Comparison of ENCODE assay signal across 16 mouse cellular contexts in the genomic region with DNA sequence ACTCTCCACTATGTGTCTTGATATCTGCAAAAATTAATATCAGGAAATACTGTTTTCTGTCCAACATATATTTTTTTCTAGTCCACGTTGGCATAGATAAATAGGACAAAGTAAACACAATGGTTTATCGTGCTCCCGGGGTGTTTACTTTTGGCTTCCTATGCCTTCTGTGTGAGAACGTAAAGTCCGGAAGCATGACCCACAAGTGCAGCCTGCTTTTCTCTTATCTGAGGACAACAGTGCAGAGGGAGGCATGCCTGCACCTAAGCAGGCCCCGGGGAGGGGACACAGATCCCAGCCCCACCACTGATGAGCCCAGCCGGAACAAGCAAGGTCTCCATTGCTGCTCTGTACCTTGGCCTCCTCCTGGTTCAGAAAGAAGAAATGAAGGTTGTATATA. TPM values are rescaled to one million over a fixed set of nuclear protein-coding genes. Genes with fewer than 3 reads are reported as not detected.
DNase-seq lines count a peak whose midpoint lies in the region; ATAC-seq and TF ChIP-seq lines count a peak whose summit lies in the region.
"Had no signal": no experiment of that assay in that cellular context is flagged by ENCODE, and none has a peak within 500 bp of the region (broad histone marks: within the 10 kb centered on the region; RNA-seq: fewer than 3 reads in every experiment).

No protein-coding gene starts in this region.

- no peaks in the 10 kb centered on the region for H3K9me3 ChIP-seq in lung, embryonic 14.5 days (ENCODE audit: low read depth, low read length)
- H3K9me3 ChIP-seq in stomach, embryonic 14.5 days (ENCODE audit: control insufficient read depth, low read depth, low read length), result no peaks in the 10 kb centered on the region; the same call in 1 of the 2 replicates
- no peaks in the 10 kb centered on the region for H3K9me3 ChIP-seq in forebrain, embryonic 10.5 days
- peaks cover 10% of the 10 kb centered on the region; the same call in 1 of the 2 replicates for H3K9me3 ChIP-seq in hindbrain, embryonic 14.5 days (ENCODE audit: control insufficient read depth, low read length)
- no peaks in the 10 kb centered on the region for H3K9me3 ChIP-seq in hindbrain, embryonic 13.5 days
- H3K9me3 ChIP-seq: limb, embryonic 10.5 days had no signal

- ATAC-seq in common myeloid progenitor, adult 5-6 weeks (replicated peaks; ENCODE audit: low read depth, poor library complexity, severe bottlenecking), result peak; percentile 47; the same call in 1 of the 2 replicates
- ATAC-seq in lung, embryonic 14.5 days (ENCODE audit: insufficient read depth), result peak; percentile 73; the same call in 1 of the 2 replicates
- ATAC-seq in stomach, embryonic 14.5 days (ENCODE audit: insufficient number of reproducible peaks, insufficient read depth, low FRiP score, low read depth), result 0 out of 2 replicates have a peak, but pooled peaks have one; percentile 37
- ATAC-seq in hindbrain, embryonic 14.5 days (ENCODE audit: low FRiP score), result no peak
- no peak for ATAC-seq in hindbrain, embryonic 13.5 days (ENCODE audit: low FRiP score)
- ATAC-seq: hindbrain, postnatal 0 days had no signal

- H3K79me2 ChIP-seq in heart, adult 2 months (replicated peaks; ENCODE audit: control insufficient read depth, insufficient read depth, low read length), result no peaks in the 10 kb centered on the region

- H3K9ac ChIP-seq in heart, adult 2 months (ENCODE audit: low read depth, low read length), result no peak overlapping the region
- no peak overlapping the region for H3K9ac ChIP-seq in lung, embryonic 14.5 days
- H3K9ac ChIP-seq in stomach, embryonic 14.5 days (replicated peaks; ENCODE audit: low read depth, low read length), result no peak overlapping the region
- H3K9ac ChIP-seq in hindbrain, embryonic 14.5 days, result no peak overlapping the region
- H3K9ac ChIP-seq in hindbrain, embryonic 13.5 days, result no peak overlapping the region

- DNase-seq in heart, adult 2 months, result no peak
- DNase-seq in heart, postnatal 25 days (ENCODE audit: low spot score), result no peak
- peak; percentile 62 for DNase-seq in lung, embryonic 14.5 days
- DNase-seq in forebrain, embryonic 10.5 days (ENCODE audit: extremely low spot score, low spot score), result no peak
- no peak for DNase-seq in hindbrain, embryonic 14.5 days (ENCODE audit: low spot score)
- DNase-seq: adrenal gland, postnatal 25 days; cerebellum, adult 11 months; embryo, embryonic 11 days; right cerebral cortex, postnatal 4 days had no signal

- H3K4me2 ChIP-seq in lung, embryonic 14.5 days, result no peak overlapping the region
- H3K4me2 ChIP-seq in stomach, embryonic 14.5 days (replicated peaks; ENCODE audit: low read depth, low read length), result no peak overlapping the region
- H3K4me2 ChIP-seq in hindbrain, embryonic 14.5 days (replicated peaks), result no peak overlapping the region
- H3K4me2 ChIP-seq in hindbrain, embryonic 13.5 days, result no peak overlapping the region
- H3K4me2 ChIP-seq: midbrain, embryonic 11.5 days had no signal

- peak overlapping the region; percentile 53 for H3K27ac ChIP-seq in heart, adult 2 months
- peak overlapping the region; percentile 3; the same call in 1 of the 2 replicates for H3K27ac ChIP-seq in lung, embryonic 14.5 days (ENCODE audit: low read depth)
- H3K27ac ChIP-seq in stomach, embryonic 14.5 days (ENCODE audit: low read length), result peak overlapping the region; percentile 10; the same call in 1 of the 2 replicates
- no peak overlapping the region for H3K27ac ChIP-seq in forebrain, embryonic 10.5 days
- H3K27ac ChIP-seq in hindbrain, embryonic 14.5 days, result no peak overlapping the region
- no peak overlapping the region for H3K27ac ChIP-seq in hindbrain, embryonic 13.5 days
- H3K27ac ChIP-seq: hindbrain, postnatal 0 days; limb, embryonic 10.5 days had no signal

- 55% methylated on average over 7 of the region's 7 CpGs for WGBS in heart, adult 2 months
- WGBS in lung, embryonic 14.5 days, result 31% methylated on average over 7 of the region's 7 CpGs
- 41% methylated on average over 7 of the region's 7 CpGs for WGBS in stomach, embryonic 14.5 days
- WGBS in forebrain, embryonic 10.5 days, result 89% methylated on average over 7 of the region's 7 CpGs
- WGBS in hindbrain, embryonic 14.5 days, result 82% methylated on average over 7 of the region's 7 CpGs
- WGBS in hindbrain, embryonic 13.5 days, result 88% methylated on average over 7 of the region's 7 CpGs

- no peak for TF ChIP-seq POLR2A in heart, adult 2 months (IDR thresholded peaks at IDR 0.05; ENCODE audit: insufficient read depth, low read depth, low read length)

- no peaks in the 10 kb centered on the region for H3K27me3 ChIP-seq in heart, adult 2 months (ENCODE audit: control insufficient read depth, insufficient read depth, low read length)
- H3K27me3 ChIP-seq in lung, embryonic 14.5 days (ENCODE audit: insufficient read depth, low read length), result no peaks in the 10 kb centered on the region
- no peaks in the 10 kb centered on the region for H3K27me3 ChIP-seq in stomach, embryonic 14.5 days (ENCODE audit: control insufficient read depth, insufficient read depth, low read length)
- no peaks in the 10 kb centered on the region for H3K27me3 ChIP-seq in forebrain, embryonic 10.5 days (ENCODE audit: poor library complexity, severe bottlenecking)
- H3K27me3 ChIP-seq in hindbrain, embryonic 14.5 days (ENCODE audit: control insufficient read depth, insufficient read depth, low read length), result no peaks in the 10 kb centered on the region
- H3K27me3 ChIP-seq in hindbrain, embryonic 13.5 days, result no peaks in the 10 kb centered on the region

- TF ChIP-seq EP300 in heart, adult 2 months (IDR thresholded peaks at IDR 0.05; ENCODE audit: insufficient read depth, low read depth, low read length), result no peak

- no peak for TF ChIP-seq CTCF in heart, adult 2 months (IDR thresholded peaks at IDR 0.05)
- no peak for TF ChIP-seq CTCF in lung, embryonic 14.5 days (IDR thresholded peaks at IDR 0.05; ENCODE audit: low read depth)

- no peaks in the 10 kb centered on the region for H3K36me3 ChIP-seq in heart, adult 2 months (ENCODE audit: control insufficient read depth, insufficient read depth, low read length)
- peaks cover 41% of the 10 kb centered on the region for H3K36me3 ChIP-seq in lung, embryonic 14.5 days (ENCODE audit: insufficient read depth)
- peaks cover 14% of the 10 kb centered on the region; the same call in 1 of the 2 replicates for H3K36me3 ChIP-seq in stomach, embryonic 14.5 days (ENCODE audit: control insufficient read depth, insufficient read depth, low read length)
- peaks cover 69% of the 10 kb centered on the region for H3K36me3 ChIP-seq in forebrain, embryonic 10.5 days (replicated peaks)
- H3K36me3 ChIP-seq in hindbrain, embryonic 14.5 days (replicated peaks; ENCODE audit: control insufficient read depth, insufficient read depth), result 0 out of 2 replicates have a peak, but pooled peaks cover 7% of the 10 kb centered on the region
- peaks cover 18% of the 10 kb centered on the region for H3K36me3 ChIP-seq in hindbrain, embryonic 13.5 days

- intact Hi-C loops in heart, adult 2 months (cut with DNase I), result no loop called here
- intact Hi-C loops in heart, postnatal 25 days (cut with DNase I), result no loop called here

- no peak overlapping the region for H3K4me3 ChIP-seq in heart, adult 2 months
- no peak overlapping the region for H3K4me3 ChIP-seq in lung, embryonic 14.5 days (ENCODE audit: low read depth, low read length)
- H3K4me3 ChIP-seq in stomach, embryonic 14.5 days (ENCODE audit: low read depth, low read length), result no peak overlapping the region
- no peak overlapping the region for H3K4me3 ChIP-seq in forebrain, embryonic 10.5 days
- no peak overlapping the region for H3K4me3 ChIP-seq in hindbrain, embryonic 14.5 days (replicated peaks; ENCODE audit: low read length)
- no peak overlapping the region for H3K4me3 ChIP-seq in hindbrain, embryonic 13.5 days
- H3K4me3 ChIP-seq: limb, embryonic 10.5 days; myocyte had no signal

- H3K4me1 ChIP-seq in heart, adult 2 months (ENCODE audit: control insufficient read depth, insufficient read depth, low read length), result peaks cover 6% of the 10 kb centered on the region
- peaks cover 16% of the 10 kb centered on the region for H3K4me1 ChIP-seq in lung, embryonic 14.5 days (ENCODE audit: insufficient read depth)
- H3K4me1 ChIP-seq in stomach, embryonic 14.5 days (ENCODE audit: control insufficient read depth, insufficient read depth, low read length), result no peaks in the 10 kb centered on the region
- H3K4me1 ChIP-seq in forebrain, embryonic 10.5 days, result peaks cover 14% of the 10 kb centered on the region
- peaks cover 9% of the 10 kb centered on the region for H3K4me1 ChIP-seq in hindbrain, embryonic 14.5 days (replicated peaks; ENCODE audit: control insufficient read depth, insufficient read depth, low read length)
- H3K4me1 ChIP-seq in hindbrain, embryonic 13.5 days (replicated peaks), result peaks cover 15% of the 10 kb centered on the region
- H3K4me1 ChIP-seq: limb, embryonic 10.5 days had no signal

RNA-seq across cellular contexts. Expression of gene Synm, which starts 49.3 kb away (rescaled TPM):
- 1 to 10 TPM; 8.3 TPM for total RNA-seq in heart, adult 2 months (2021)
- polyA plus RNA-seq in heart, adult 2 months (2012; rRNA removed), result 2.6 and 4.3 TPM in 2 replicates
- 1 to 10 TPM; 7.8 to 9.2 TPM for total RNA-seq in heart, postnatal 25 days (2021)
- total RNA-seq in common myeloid progenitor, adult 5-6 weeks (2017), result 0.44 and 1.3 TPM in 2 replicates
- 4.8 and 5.6 TPM in 2 replicates for polyA plus RNA-seq in lung, embryonic 14.5 days (2014; fragmentation: Nextera tagmentation; extraction: Ambion mirVana)
- polyA plus RNA-seq in stomach, embryonic 14.5 days (2014; fragmentation: Nextera tagmentation; extraction: Ambion mirVana), result 2.6 and 3.4 TPM in 2 replicates
- 0.62 and 0.78 TPM in 2 replicates for polyA plus RNA-seq in forebrain, embryonic 10.5 days (2016; fragmentation: Nextera tagmentation; extraction: Ambion mirVana)
- polyA plus RNA-seq in hindbrain, embryonic 14.5 days (2014; fragmentation: Nextera tagmentation; extraction: Ambion mirVana), result 3.7 and 4.4 TPM in 2 replicates
- polyA plus RNA-seq in hindbrain, embryonic 13.5 days (2015; fragmentation: Nextera tagmentation; extraction: Ambion mirVana), result 5.2 and 7.0 TPM in 2 replicates

Comparison
In these comparisons a context has a peak if more than half of its experiments do, and no peak if none do; other contexts are left out.
1. H3K27ac ChIP-seq: peak in heart, adult 2 months (single experiment), lung, embryonic 14.5 days (single experiment) and stomach, embryonic 14.5 days (single experiment); none in forebrain, embryonic 10.5 days (single experiment), hindbrain, embryonic 14.5 days (single experiment) and hindbrain, embryonic 13.5 days (single experiment).
2. ATAC-seq: peak in common myeloid progenitor, adult 5-6 weeks (single experiment), lung, embryonic 14.5 days (single experiment) and stomach, embryonic 14.5 days (single experiment); none in hindbrain, embryonic 14.5 days (single experiment) and hindbrain, embryonic 13.5 days (single experiment).